Mouse (Mus musculus): ENCODE data around the gene Pdxdc1.

Pdxdc1 gene

DNA sequence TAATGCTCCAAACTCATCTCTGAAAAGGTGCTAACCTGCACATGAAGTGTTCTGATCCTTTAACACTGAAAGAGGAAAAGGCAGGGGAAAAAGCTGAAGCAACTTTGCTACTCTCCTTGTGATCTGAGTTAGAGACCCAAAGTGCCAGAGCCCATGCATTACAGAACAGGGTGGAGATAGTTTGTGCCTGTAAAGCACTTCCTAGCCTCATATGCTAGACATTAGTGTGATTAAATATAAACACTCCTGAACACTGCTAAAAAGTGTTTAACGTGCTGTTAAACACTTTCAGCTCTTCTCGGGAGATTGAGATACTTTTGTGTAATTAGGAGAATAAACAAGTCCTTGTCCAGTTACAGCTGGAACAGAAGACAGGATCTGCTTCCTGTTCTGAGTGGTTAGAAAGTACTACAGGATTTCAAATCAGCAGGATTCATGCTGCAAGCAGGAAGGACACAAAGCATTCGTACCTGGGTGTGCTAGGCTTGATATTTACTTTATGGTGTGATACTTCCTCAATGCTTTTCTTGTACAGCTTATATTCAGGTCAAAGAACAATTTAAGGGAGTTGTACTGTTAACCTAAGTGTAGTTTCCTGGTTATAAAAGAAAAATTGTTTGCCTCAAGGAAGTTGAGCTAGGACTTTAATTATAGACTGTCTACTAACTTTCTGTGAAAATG, 19.7 kb downstream of the Pdxdc1 start:
- no peak for DNase-seq (ENCODE audit: low spot score in 2 of 2)

GRCm38 (mm10) chr16:13875483-13875882, 27.4 kb downstream of the Pdxdc1 start:
- DNase-seq (ENCODE audit: low spot score in 2 of 2) = peak in 1 of 2 experiments; percentile 12

- no peak for DNase-seq (ENCODE audit: low spot score in 2 of 2)
These were observed 34.9 kb downstream of the Pdxdc1 start for GRCm38 (mm10) chr16:13867910-13868514.

DNA sequence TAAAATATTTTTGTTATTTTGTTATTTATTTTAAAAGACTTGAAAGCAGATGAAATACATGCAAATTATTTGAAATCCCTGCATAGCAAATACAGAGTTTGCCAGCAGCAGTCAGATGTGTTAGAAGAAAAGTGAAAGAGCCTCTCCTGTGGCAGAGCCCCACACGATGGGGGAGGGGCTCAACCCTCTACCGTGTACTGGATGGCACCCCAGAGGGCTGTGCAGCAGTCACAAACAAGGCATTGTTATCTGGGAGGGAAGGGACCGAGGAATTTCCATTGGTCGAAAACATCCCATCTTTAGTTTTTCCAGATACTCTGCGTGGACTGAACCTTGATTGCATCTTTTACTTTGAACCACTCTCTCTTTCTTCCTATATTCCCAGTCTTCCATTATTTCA, 35.5 kb downstream of the Pdxdc1 start:
- DNase-seq (ENCODE audit: low spot score in 2 of 2) = peak in 1 of 2 experiments; percentile 5

GRCm38 (mm10) chr16:13866616-13867015, 36.3 kb downstream of the Pdxdc1 start:
- no peak for DNase-seq (ENCODE audit: low spot score in 2 of 2)

DNA sequence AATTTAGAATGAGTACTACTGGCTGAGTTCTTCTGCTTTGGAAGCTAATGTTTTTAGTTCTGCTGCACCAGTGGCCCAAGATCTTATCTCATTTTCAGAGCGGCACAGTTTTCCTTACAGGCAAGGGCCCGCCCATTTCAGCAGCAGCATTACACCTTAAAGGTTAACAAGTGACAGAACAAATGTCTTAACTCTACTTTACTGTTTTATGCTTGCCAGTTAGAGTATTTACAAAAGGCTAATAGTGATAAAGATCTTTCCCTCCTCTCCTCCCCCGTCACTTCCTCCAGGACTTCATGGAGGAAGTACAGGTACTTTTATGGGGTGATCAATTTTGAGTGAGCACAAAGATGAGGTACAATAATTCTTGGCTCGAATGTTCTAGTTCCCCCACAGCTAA, 36.9 kb downstream of the Pdxdc1 start:
- DNase-seq (ENCODE audit: low spot score in 2 of 2) = no peak

DNA sequence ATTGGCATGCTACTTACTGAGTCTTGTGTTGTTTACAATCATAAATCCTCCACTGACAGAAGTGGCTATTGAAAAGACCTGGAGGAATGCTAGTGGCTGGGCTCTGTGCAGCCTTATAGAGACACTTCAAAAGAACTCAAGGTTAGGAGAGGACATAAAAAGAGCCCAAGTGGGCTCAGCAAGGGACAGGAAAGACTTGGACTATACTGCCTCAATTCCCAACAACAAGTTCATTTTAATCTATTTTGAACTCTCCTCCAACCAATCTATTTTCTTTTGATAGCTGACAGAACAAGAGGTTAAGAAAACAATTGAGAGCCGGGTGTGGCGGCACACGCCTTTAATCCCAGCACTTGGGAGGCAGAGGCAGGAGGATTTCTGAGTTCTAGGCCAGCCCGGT, 49.0 kb downstream of the Pdxdc1 start:
- no peak for DNase-seq (ENCODE audit: low spot score in 2 of 2)

DNA sequence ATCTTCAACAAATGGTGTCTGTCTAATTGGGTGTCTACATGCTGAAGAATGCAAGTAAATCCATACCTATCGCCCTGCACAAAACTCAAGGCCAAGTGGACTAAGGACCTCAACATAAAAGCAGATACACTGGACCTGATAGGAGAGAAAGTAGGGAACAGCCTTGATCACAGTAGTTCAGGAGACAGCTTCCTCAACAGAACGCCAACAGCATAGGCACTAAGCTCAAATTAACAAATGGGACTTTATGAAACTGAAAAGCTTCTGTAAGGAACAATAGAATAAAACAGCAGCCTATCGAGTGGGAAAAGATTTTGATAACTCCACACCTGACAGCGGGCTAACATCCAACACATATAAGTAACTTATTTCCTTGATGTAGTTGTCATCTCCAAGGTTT, 51.5 kb downstream of the Pdxdc1 start:
- DNase-seq (ENCODE audit: low spot score in 2 of 2) = no peak

DNA sequence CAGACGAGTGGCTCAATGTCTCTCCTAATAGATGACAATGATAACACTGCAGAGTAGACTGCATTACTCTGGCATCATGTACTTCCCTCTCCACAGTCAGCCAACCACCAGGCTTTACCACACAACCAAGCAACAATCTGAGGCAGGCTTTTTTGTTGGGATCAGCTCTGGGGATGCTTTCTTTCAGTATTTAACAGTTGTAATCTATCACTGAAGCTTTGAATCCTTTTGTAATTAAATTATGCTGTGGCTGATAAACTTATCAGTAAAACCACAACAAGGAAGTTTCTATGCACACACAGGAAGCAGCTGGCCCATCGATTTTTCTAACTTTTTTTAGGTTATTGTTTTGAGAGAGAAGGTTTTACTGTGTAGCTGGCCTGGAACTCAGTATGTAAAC, 54.6 kb downstream of the Pdxdc1 start:
- no peak for DNase-seq (ENCODE audit: low spot score in 2 of 2)

DNA sequence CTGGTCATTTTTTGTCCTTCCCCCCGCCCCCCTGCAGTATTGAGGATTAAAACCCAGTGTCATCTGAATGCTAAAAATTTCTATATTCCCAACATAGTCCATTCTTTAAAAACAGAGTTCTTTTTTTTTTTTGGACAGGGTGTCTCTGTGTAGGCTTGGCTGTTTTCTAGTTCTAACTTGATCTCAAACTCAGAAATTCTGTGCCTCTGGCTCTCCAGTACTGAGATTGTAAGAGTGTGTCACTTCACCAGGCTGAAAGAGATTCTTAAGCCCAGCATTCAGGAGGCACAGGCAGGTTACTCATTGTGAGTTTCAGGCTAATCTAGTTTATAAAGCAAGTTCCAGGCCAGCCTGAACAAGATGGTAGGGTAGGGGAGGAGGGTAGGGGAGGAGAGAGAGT, 56.3 kb downstream of the Pdxdc1 start:
- DNase-seq (ENCODE audit: low spot score in 2 of 2) = no peak

- no peak for DNase-seq (ENCODE audit: low spot score in 2 of 2)
These were observed 57.9 kb downstream of the Pdxdc1 start for GRCm38 (mm10) chr16:13845031-13845430.

GRCm38 (mm10) chr16:13840956-13841355, 62.0 kb downstream of the Pdxdc1 start:
- DNase-seq (ENCODE audit: low spot score in 2 of 2) = no peak

DNA sequence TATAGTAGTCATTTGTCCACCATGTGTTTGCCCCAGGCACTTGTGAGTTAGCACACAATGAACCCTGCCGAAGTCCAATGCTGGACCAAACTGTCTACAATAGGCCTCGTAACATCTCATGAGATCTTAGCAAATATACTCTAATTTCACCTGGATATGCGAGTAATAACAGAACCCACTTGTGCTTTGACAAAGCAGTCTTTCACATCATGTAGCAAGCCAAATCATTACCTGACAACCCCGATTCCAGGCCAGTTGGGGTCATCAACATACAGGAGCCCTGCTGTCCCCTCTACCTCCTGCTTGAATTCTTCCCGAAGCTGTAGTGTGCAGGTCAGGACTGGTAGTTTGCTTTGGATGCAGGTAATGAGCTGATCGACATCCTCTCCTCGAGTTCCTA, 62.9 kb downstream of the Pdxdc1 start:
- DNase-seq (ENCODE audit: low spot score in 2 of 2) = no peak

DNA sequence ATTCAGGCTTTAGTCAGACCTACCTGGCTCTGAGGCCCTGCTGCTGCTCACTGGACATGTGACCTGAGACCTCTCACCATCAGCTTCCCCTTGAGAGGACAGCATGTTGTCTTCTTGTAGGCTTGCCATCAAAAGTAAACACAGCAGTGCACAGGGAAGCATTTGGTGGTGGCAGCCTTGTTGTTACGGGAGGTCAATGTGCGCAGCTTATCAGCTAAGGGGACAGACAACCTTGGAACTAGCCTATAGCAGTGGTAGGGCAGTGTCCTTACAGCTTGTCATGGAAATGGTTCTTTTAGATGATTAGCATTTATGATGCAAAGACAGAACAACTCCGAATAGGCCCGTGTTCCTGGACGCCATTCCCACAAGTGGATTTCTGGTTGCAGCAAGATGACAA, 68.5 kb downstream of the Pdxdc1 start:
- no peak for DNase-seq (ENCODE audit: low spot score in 2 of 2)

GRCm38 (mm10) chr16:13831606-13832005, 71.3 kb downstream of the Pdxdc1 start:
- no peak for DNase-seq (ENCODE audit: low spot score in 2 of 2)

GRCm38 (mm10) chr16:13830444-13830843, 72.5 kb downstream of the Pdxdc1 start:
- DNase-seq (ENCODE audit: low spot score in 2 of 2) = no peak

DNA sequence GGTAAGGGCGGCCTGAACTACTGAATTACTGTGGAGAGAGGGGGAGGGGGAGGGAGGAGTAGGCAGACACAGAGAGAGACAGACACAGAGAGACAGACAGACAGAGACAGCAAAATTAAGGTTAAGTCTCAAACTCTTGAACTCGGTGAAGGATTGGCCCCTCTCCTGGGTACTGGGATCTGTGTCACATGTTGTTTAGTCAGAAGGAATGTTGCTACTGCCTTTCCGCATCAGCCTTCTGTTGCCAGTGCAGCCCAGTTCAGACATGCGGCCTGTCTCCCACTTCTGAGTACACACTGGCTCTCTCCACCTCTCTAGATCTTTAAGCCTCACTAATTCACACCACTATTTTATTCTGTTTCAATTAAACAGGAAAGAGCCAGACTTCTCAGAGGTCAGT, 76.4 kb downstream of the Pdxdc1 start:
- no peak for DNase-seq (ENCODE audit: low spot score in 2 of 2)

DNA sequence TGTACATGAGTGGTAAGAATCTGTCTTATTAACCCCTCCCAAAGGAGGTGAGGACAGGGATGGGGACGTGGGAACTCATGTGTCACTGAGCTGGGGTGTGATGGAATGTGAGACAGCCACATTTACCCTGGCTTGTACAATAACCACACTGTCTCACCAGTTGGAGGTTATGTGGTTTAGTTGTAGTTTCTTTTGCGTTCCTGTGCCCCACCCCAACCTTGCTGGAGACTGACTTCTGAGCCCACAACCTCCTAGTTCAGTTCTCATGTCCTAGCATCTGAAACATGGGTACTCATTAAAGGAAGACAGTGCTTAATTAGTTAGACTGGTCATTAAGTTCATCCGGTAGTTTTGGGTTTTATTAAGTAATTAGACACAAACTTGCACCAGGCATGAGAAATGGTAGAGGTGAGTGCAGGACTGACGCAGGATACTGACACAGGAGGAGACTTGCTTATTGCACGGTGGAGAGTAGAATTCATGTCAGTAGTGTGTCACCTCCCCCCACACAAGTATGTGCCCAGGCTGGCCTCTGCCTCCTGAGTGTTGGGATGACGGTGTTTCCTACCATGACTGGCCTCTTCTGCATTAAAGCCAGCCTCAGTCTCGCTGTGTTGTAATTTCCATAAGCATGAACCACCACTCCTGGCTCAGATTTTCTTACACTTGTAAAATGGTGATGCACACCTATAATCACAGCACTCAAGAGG, 77.0 kb downstream of the Pdxdc1 start:
- DNase-seq (ENCODE audit: low spot score in 2 of 2) = no peak

GRCm38 (mm10) chr16:13820771-13821170, 82.2 kb downstream of the Pdxdc1 start:
- DNase-seq (ENCODE audit: low spot score in 2 of 2) = no peak

GRCm38 (mm10) chr16:13819806-13820500, 83.0 kb downstream of the Pdxdc1 start:
- DNase-seq (ENCODE audit: low spot score in 2 of 2) = no peak

- no peak for DNase-seq (ENCODE audit: low spot score in 2 of 2)
These were observed 83.6 kb downstream of the Pdxdc1 start for GRCm38 (mm10) chr16:13819394-13819743.

- DNase-seq (ENCODE audit: low spot score in 2 of 2) = peak; percentile 94 to 96
These were observed 84.2 kb downstream of the Pdxdc1 start, which contains the start of gene Ntan1 for GRCm38 (mm10) chr16:13818560-13819393. Gene Ntan1, plus strand, starts transcription at chr16:13818845.
